Mouse (Mus musculus) heart, embryonic 16.5 days (tissue): ENCODE measurements around the gene Macrod1. TPM values are rescaled to one million over a fixed set of nuclear protein-coding genes. Genes with fewer than 3 reads are reported as not detected.
A peak's percentile ranks its signal among the peaks of the same experiment; 100 is the strongest.

Experiments used
- ATAC-seq: fragments of 200-750 bp; cut with Nextera tagmentation; replicated peaks from 2 replicates; pipeline ENCODE4 v1.8.0; 2017; ENCODE audit warnings: moderate number of reproducible peaks; ENCODE audit not compliant: insufficient read depth, low FRiP score; ENCODE audit errors: extremely low read depth
- H3K27ac ChIP-seq: fragments of 300-500 bp; sonication (generic); 2 replicates; pipeline ENCODE4 v1.5.1; 2014; ENCODE audit warnings: mild to moderate bottlenecking, low read length, control low read depth, moderate library complexity
- H3K27me3 ChIP-seq: fragments of 300-500 bp; sonication (generic); 2 replicates; pipeline ENCODE4 v1.6.1; 2014; ENCODE audit warnings: low read length, mixed read lengths; ENCODE audit not compliant: control insufficient read depth, insufficient read depth
- H3K36me3 ChIP-seq: fragments of 300-500 bp; sonication (generic); 2 replicates; pipeline ENCODE4 v1.6.1; 2014; ENCODE audit not compliant: control insufficient read depth, insufficient read depth
- H3K4me1 ChIP-seq: fragments of 300-500 bp; sonication (generic); 2 replicates; pipeline ENCODE4 v1.6.1; 2014; ENCODE audit warnings: low read length, mixed read lengths; ENCODE audit not compliant: control insufficient read depth, insufficient read depth
- H3K4me2 ChIP-seq: fragments of 300-500 bp; sonication (generic); 2 replicates; pipeline ENCODE4 v1.6.1; 2014; ENCODE audit warnings: low read depth, mild to moderate bottlenecking, control low read depth, low read length
- H3K4me3 ChIP-seq: fragments of 300-500 bp; sonication (generic); 2 replicates; pipeline ENCODE4 v1.5.1; 2014; ENCODE audit warnings: mild to moderate bottlenecking, control low read depth, low read length
- H3K9ac ChIP-seq: fragments of 300-500 bp; sonication (generic); 2 replicates; pipeline ENCODE4 v1.6.1; 2014; ENCODE audit warnings: low read length, control low read depth
- H3K9me3 ChIP-seq: fragments of 300-500 bp; sonication (generic); replicated peaks from 2 replicates; pipeline ENCODE4 v1.6.1; 2016; ENCODE audit warnings: low read length; ENCODE audit not compliant: control insufficient read depth
- WGBS: fragments of 180-500 bp; shearing (Covaris S2); extraction: QIAGEN DNeasy Blood & Tissue Kit; methylation state at CpG from one replicate; pipeline ENCODE4 v1.1.7; 2014; 5-methylcytosine and 5-hydroxymethylcytosine counted together
- polyA plus RNA-seq: library from polyadenylated mRNA; unstranded; fragments of >200 nt; fragmentation: Nextera tagmentation; extraction: Ambion mirVana; gene quantifications from 2 replicates; pipeline ENCODE4 v1.2.1, GENCODE M21; 2015

Gene Macrod1
- polyA plus RNA-seq, 1 experiment from 2014 or later, result 61.0 TPM

DNA sequence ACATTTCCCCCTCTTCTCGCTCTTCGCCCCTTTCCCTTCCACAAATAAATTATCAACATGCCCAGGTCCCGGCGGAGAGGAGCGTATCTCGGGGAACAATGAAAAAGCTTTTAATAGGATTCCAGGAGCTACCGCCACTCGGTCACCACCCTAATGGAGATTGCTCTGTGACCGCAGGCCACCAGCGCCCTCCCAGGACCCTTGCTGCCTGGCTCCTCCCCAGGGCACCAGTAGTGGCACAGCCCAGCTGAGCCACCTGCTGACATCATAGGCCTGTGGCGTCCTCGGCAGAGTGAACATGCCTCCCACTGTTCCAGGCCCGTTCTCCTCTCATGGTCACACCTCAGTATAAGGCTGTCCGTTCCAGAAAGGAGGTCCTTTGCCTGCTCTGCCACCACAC lies 101.1 kb downstream of the Macrod1 start:
- Histone ChIP-seq H3K4me3 (no peak overlapping the region), H3K4me2 (no peak overlapping the region), H3K9me3 (no peaks in the 10 kb centered on the region), H3K27ac (peak overlapping the region; percentile 28; the same call in 1 of the 2 replicates), H3K36me3 (no peaks in the 10 kb centered on the region), H3K9ac (peak overlapping the region; percentile 42; the same call in 1 of the 2 replicates), H3K4me1 (peaks cover 26% of the 10 kb centered on the region), H3K27me3 (no peaks in the 10 kb centered on the region)
- WGBS, result 38% methylated on average over 14 of the region's 14 CpGs
- ATAC-seq, result no peak

GRCm38 (mm10) chr19:7160151-7160906 lies 103.7 kb downstream of the Macrod1 start:
- no peaks in the 10 kb centered on the region for H3K36me3 ChIP-seq
- no peak overlapping the region for H3K4me2 ChIP-seq
- H3K4me1 ChIP-seq, result peaks cover 24% of the 10 kb centered on the region
- H3K4me3 ChIP-seq, result no peak overlapping the region
- 14% methylated on average over 14 of the region's 14 CpGs for WGBS
- peaks cover 10% of the 10 kb centered on the region for H3K27me3 ChIP-seq
- H3K27ac ChIP-seq, result no peak overlapping the region
- no peaks in the 10 kb centered on the region for H3K9me3 ChIP-seq
- H3K9ac ChIP-seq, result peak overlapping the region; percentile 26; the same call in 1 of the 2 replicates
- ATAC-seq, result 0 out of 2 replicates have a peak, but pooled peaks have one; percentile 45

DNA sequence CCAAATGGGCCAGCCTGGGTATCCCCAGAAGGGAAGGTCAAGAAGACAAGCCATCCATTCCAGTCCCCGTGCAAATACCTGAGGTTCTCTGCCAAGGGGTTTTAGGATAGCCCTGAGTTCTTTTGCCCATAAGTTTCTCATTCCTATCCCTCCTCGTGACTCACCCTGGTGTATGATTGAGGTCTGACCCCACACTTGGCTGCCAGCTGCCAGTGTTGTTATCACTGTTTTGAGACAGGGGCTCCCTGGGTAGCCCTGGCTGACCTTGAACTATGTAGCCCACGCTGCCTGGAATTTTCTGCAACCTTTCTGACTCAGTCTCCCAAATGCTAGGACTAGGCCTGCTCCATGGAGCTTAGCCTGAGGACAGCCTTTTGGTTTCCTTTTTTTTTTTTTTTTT lies 104.5 kb downstream of the Macrod1 start:
- Histone ChIP-seq H3K27ac (no peak overlapping the region), H3K4me3 (no peak overlapping the region), H3K9me3 (no peaks in the 10 kb centered on the region), H3K27me3 (peaks cover 10% of the 10 kb centered on the region), H3K36me3 (no peaks in the 10 kb centered on the region), H3K4me2 (no peak overlapping the region), H3K9ac (no peak overlapping the region), H3K4me1 (peaks cover 28% of the 10 kb centered on the region)
- no peak for ATAC-seq
- WGBS, result 61% methylated on average over 3 of the region's 3 CpGs

DNA sequence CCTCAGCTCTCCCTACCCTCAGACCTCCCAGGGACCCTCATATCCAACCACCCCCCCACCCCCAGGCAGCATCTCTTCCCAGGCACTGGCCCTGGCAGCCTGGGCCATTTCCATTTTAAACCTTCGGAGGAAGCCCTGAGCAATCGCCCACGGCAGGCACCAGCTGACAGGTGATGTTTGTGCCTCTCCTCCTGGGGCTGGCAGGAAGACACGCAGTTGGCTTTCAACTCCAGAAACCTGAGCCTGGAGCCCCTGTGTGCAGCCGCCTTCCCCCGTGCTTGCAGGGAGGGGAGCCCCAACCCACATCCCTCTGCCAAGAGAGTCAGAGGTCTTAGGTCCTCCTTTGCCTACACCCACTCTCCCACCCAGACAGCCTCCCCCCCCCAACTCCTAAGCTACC lies 107.6 kb downstream of the Macrod1 start:
- peaks cover 22% of the 10 kb centered on the region for H3K4me1 ChIP-seq
- no peak for ATAC-seq
- H3K27ac ChIP-seq, result no peak overlapping the region
- WGBS, result 22% methylated on average over 6 of the region's 6 CpGs
- H3K4me2 ChIP-seq, result peak overlapping the region; percentile 100
- H3K9ac ChIP-seq, result no peak overlapping the region; the same call in 1 of the 2 replicates
- H3K27me3 ChIP-seq, result peaks cover 31% of the 10 kb centered on the region
- no peaks in the 10 kb centered on the region for H3K9me3 ChIP-seq
- H3K4me3 ChIP-seq, result no peak overlapping the region
- H3K36me3 ChIP-seq, result no peaks in the 10 kb centered on the region

DNA sequence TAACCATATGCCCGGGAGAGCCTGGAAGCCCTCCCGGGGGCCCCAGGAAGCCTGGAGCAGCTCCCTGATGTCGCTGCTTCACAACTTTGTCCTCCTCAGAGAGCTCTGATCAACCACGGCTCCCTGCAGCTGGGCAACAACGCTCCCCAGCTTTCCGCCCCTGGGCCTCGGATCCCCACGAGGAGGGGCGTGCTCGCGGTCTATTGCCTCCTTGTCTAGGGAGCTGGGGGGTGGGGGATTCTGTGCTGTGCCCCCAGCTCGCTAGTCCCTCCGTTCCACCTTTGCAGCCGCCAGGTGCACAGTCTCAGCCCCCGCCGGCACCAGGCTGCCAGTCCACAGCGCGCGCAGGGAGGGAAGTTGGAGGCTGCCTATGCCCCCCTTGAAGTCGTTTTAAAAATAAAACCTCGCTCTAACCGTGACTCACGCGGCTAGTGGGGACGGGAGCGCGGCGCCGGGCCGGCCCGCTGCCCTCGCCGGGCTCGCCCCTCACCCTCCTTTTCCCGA lies 108.3 kb downstream of the Macrod1 start:
- Histone ChIP-seq H3K4me1 (peaks cover 21% of the 10 kb centered on the region), H3K9ac (peak overlapping the region; percentile 74), H3K27me3 (peaks cover 31% of the 10 kb centered on the region), H3K4me2 (peak overlapping the region; percentile 100), H3K9me3 (no peaks in the 10 kb centered on the region), H3K27ac (no peak overlapping the region), H3K4me3 (peak overlapping the region; percentile 71), H3K36me3 (no peaks in the 10 kb centered on the region)
- WGBS, result 2% methylated on average over 35 of the region's 35 CpGs
- ATAC-seq, result peak; percentile 10; the same call in 1 of the 2 replicates

DNA sequence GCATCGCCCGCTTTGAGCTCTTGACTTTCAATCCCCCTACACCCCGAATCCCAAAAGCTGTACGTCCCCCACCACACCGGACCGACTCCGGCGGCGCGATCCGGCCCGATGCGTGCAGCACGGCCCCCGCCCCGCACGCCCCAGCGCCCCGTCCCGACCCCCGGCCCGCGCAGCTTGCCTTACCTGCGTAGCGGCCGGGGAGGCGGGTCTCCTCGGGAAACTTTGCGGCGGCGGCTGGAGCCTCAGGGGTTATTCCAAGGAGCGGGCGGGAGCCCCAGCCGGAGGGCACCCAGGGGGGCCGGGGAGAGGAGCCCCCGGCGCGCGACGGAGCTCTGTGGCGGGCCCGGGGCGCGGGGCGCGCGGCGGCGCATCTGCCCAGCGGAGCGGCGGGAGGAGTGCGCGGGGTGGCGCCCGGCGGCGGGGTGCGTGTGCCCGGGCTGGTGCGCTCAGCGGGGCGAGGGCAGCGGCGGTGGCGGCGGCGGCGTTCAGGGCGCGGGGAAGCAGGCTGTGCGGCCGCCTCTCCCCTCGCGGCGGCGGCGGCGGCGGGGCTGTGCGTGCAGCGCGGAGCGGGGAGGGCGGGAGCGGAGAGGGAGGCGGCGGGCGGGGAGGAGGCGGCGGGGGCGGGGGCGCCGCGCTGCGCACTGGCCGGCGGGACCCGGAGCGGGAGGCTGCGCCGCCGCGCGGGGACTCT lies 109.0 kb downstream of the Macrod1 start:
- Histone ChIP-seq H3K9me3 (no peaks in the 10 kb centered on the region), H3K4me1 (peaks cover 13% of the 10 kb centered on the region), H3K4me2 (peak overlapping the region; percentile 100), H3K27ac (no peak overlapping the region), H3K36me3 (no peaks in the 10 kb centered on the region), H3K9ac (peak overlapping the region; percentile 74), H3K4me3 (peak overlapping the region; percentile 71), H3K27me3 (peaks cover 31% of the 10 kb centered on the region)
- peak; percentile 9; the same call in 1 of the 2 replicates for ATAC-seq
- 2% methylated on average over 64 of the region's 105 CpGs for WGBS

DNA sequence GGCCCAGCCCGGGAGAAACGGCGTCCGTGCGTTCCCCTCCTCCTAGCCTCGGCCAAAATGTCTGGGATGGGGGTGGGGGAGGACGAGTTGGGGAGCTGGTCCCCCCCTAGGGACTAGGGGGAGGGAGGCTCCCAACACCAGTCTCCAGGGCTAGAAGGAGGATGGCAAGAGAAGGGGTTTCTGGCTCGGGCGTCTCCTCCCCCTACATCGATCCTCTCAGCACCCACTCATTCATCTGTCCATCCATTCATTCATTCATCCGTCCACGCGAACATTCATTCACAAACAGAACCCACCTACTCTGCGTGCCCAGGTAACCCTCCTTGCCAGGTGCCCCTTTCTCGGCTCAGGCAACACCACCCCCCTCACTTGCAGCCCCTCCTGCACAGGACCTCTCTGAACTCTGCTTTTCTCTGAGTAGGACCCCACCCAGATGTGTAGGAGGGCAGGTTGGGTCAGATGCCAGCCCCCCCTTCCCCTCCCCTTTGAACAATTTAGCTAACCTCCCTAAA lies 109.6 kb downstream of the Macrod1 start:
- Histone ChIP-seq H3K27me3 (peaks cover 31% of the 10 kb centered on the region), H3K9me3 (no peaks in the 10 kb centered on the region), H3K4me2 (peak overlapping the region; percentile 100), H3K36me3 (no peaks in the 10 kb centered on the region), H3K4me1 (peaks cover 15% of the 10 kb centered on the region), H3K4me3 (peak overlapping the region; percentile 71), H3K27ac (no peak overlapping the region), H3K9ac (peak overlapping the region; percentile 74)
- 3% methylated on average over 13 of the region's 15 CpGs for WGBS
- ATAC-seq, result no peak

DNA sequence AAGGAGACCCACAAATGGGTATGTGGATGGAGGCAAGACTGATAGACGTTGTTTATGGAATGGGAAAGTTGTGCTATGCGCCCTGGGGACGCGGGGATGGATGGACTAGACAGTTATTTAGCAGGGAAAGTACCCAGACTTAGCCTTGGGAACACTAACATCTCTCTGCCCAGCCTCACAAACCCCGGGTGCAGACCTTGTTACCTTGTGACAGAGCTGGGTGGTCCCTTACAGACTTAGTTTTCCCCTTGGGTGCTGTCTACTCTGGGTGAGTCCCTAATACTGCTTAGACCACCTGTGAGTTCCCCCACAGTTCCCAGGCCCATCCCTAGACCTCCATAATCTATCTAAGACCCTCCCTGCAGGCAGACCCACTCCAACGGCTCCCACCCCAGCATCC lies 110.2 kb downstream of the Macrod1 start:
- no peak overlapping the region for H3K4me3 ChIP-seq
- H3K27ac ChIP-seq, result no peak overlapping the region
- ATAC-seq, result no peak
- H3K36me3 ChIP-seq, result no peaks in the 10 kb centered on the region
- WGBS, result 26% methylated on average over 6 of the region's 6 CpGs
- H3K9me3 ChIP-seq, result no peaks in the 10 kb centered on the region
- peaks cover 19% of the 10 kb centered on the region for H3K4me1 ChIP-seq
- peaks cover 31% of the 10 kb centered on the region for H3K27me3 ChIP-seq
- H3K9ac ChIP-seq, result no peak overlapping the region
- H3K4me2 ChIP-seq, result no peak overlapping the region

DNA sequence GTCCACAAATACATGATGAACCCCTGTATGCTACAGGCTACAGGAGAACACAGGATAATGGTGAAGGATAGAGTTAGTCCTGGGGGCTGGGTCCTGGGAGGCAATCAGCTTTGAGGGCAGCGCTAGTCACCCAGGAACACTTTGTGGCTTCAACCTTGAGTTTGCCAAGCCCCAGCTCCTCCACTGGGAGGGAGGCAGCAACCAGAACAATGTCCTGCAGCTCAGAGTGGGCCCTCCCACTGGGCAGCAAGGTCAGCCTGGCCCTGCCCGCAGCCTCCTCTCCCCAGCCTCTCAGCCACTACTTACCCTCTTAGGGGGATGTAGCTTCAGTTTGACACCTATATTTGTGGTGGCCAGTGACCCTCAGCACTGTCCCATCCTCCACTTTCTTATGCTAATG lies 111.8 kb downstream of the Macrod1 start:
- Histone ChIP-seq H3K4me3 (no peak overlapping the region), H3K36me3 (no peaks in the 10 kb centered on the region), H3K27me3 (peaks cover 31% of the 10 kb centered on the region), H3K27ac (no peak overlapping the region), H3K4me1 (peaks cover 28% of the 10 kb centered on the region), H3K9ac (no peak overlapping the region), H3K9me3 (no peaks in the 10 kb centered on the region), H3K4me2 (no peak overlapping the region)
- ATAC-seq, result no peak
- WGBS, result 46% methylated on average over 2 of the region's 2 CpGs
